Mouse (Mus musculus) ES-Bruce4 (cell line): ENCODE measurements around the gene 2410015M20Rik. TPM values are rescaled to one million over a fixed set of nuclear protein-coding genes. Genes with fewer than 3 reads are reported as not detected.

ENCODE experiments used
- H3K27ac ChIP-seq: 2 replicates; pipeline ENCODE4 v1.5.1; 2012; ENCODE audit warnings: low read length, inconsistent platforms; ENCODE audit not compliant: insufficient read depth
- H3K27me3 ChIP-seq: 2 replicates; pipeline ENCODE4 v1.6.1; 2012; ENCODE audit warnings: mild to moderate bottlenecking, low read length, inconsistent platforms; ENCODE audit not compliant: control insufficient read depth, poor library complexity, insufficient read depth, severe bottlenecking
- H3K36me3 ChIP-seq: 2 replicates; pipeline ENCODE4 v1.6.1; 2012; ENCODE audit warnings: inconsistent platforms, mild to moderate bottlenecking, low read length, moderate library complexity; ENCODE audit not compliant: control insufficient read depth, poor library complexity, insufficient read depth, severe bottlenecking
- H3K4me1 ChIP-seq: one replicate; pipeline ENCODE4 v1.8.1; 2011; ENCODE audit warnings: low read length; ENCODE audit not compliant: control insufficient read depth, insufficient read depth
- H3K4me3 ChIP-seq: 2 replicates; pipeline ENCODE4 v1.5.1; 2011; ENCODE audit warnings: low read depth, mild to moderate bottlenecking, low read length
- H3K9ac ChIP-seq: 2 replicates; pipeline ENCODE4 v1.6.1; 2012; ENCODE audit warnings: low read depth, mild to moderate bottlenecking, inconsistent platforms; ENCODE audit not compliant: poor library complexity, severe bottlenecking
- H3K9me3 ChIP-seq: replicated peaks from 2 replicates; pipeline ENCODE4 v1.6.1; 2012; ENCODE audit warnings: mild to moderate bottlenecking, low read length, inconsistent platforms; ENCODE audit not compliant: control insufficient read depth, poor library complexity, insufficient read depth, severe bottlenecking
- CTCF ChIP-seq: IDR thresholded peaks from one replicate; pipeline ENCODE4 v1.8.1; 2011; ENCODE audit warnings: low read depth, low read length
- EP300 ChIP-seq: IDR thresholded peaks from 2 replicates; pipeline ENCODE4 v1.6.1; 2011; ENCODE audit warnings: low read depth, low read length; ENCODE audit not compliant: insufficient read depth
- POLR2A ChIP-seq: IDR thresholded peaks from one replicate; pipeline ENCODE4 v1.8.1; 2011; ENCODE audit warnings: low read length; ENCODE audit not compliant: insufficient read depth
- polyA plus RNA-seq: library from polyadenylated mRNA; stranded (reverse); fragments of >200 nt; gene quantifications from 2 replicates; pipeline ENCODE4 v1.2.4, GENCODE M21; 2011; ENCODE audit warnings: low read depth; ENCODE audit not compliant: missing spikeins, insufficient read depth, insufficient read length

The 2410015M20Rik gene
- polyA plus RNA-seq, 1 experiment = 105 TPM

GRCm38 (mm10) chr17:56567370-56567769 lies 42.2 kb downstream of the 2410015M20Rik start:
- H3K27ac ChIP-seq = no peak overlapping the region
- H3K4me1 ChIP-seq = no peaks in the 10 kb centered on the region
- no peaks in the 10 kb centered on the region for H3K9me3 ChIP-seq
- TF ChIP-seq EP300 (no peak), CTCF (no peak), POLR2A (no peak)
- no peak overlapping the region for H3K4me3 ChIP-seq
- H3K27me3 ChIP-seq = no peaks in the 10 kb centered on the region
- H3K36me3 ChIP-seq = peaks cover 81% of the 10 kb centered on the region
- no peak overlapping the region for H3K9ac ChIP-seq

GRCm38 (mm10) chr17:56566918-56567317 lies 42.7 kb downstream of the 2410015M20Rik start:
- no peak for TF ChIP-seq CTCF
- TF ChIP-seq POLR2A = no peak
- TF ChIP-seq EP300 = no peak
- H3K4me3 ChIP-seq = no peak overlapping the region
- H3K9ac ChIP-seq = no peak overlapping the region

GRCm38 (mm10) chr17:56566293-56566692 lies 43.3 kb downstream of the 2410015M20Rik start:
- Histone ChIP-seq H3K9me3 (no peaks in the 10 kb centered on the region), H3K36me3 (peaks cover 85% of the 10 kb centered on the region), H3K27ac (no peak overlapping the region), H3K4me1 (no peaks in the 10 kb centered on the region), H3K27me3 (no peaks in the 10 kb centered on the region), H3K9ac (no peak overlapping the region), H3K4me3 (no peak overlapping the region)
- TF ChIP-seq EP300 = no peak
- no peak for TF ChIP-seq CTCF
- TF ChIP-seq POLR2A = no peak

More at GRCm38 (mm10) chr17:56566918-56567317, 42.7 kb downstream of the 2410015M20Rik start:
- Histone ChIP-seq H3K9me3 (no peaks in the 10 kb centered on the region), H3K27ac (no peak overlapping the region), H3K36me3 (peaks cover 81% of the 10 kb centered on the region), H3K4me1 (no peaks in the 10 kb centered on the region), H3K27me3 (no peaks in the 10 kb centered on the region)

- Histone ChIP-seq H3K4me3 (no peak overlapping the region), H3K27ac (no peak overlapping the region), H3K4me1 (no peaks in the 10 kb centered on the region), H3K36me3 (peaks cover 55% of the 10 kb centered on the region), H3K27me3 (no peaks in the 10 kb centered on the region), H3K9me3 (no peaks in the 10 kb centered on the region), H3K9ac (no peak overlapping the region)
- TF ChIP-seq CTCF (no peak), EP300 (no peak), POLR2A (no peak)
Measured at GRCm38 (mm10) chr17:56561866-56562265, 47.7 kb downstream of the 2410015M20Rik start.

- no peaks in the 10 kb centered on the region for H3K27me3 ChIP-seq
- no peaks in the 10 kb centered on the region for H3K4me1 ChIP-seq
- no peak for TF ChIP-seq EP300
- TF ChIP-seq CTCF = no peak
- no peak for TF ChIP-seq POLR2A
- H3K27ac ChIP-seq = no peak overlapping the region
- no peaks in the 10 kb centered on the region for H3K9me3 ChIP-seq
- peaks cover 40% of the 10 kb centered on the region for H3K36me3 ChIP-seq
- H3K9ac ChIP-seq = no peak overlapping the region
- H3K4me3 ChIP-seq = no peak overlapping the region
Measured at GRCm38 (mm10) chr17:56560131-56560530, 49.4 kb downstream of the 2410015M20Rik start.

- no peaks in the 10 kb centered on the region for H3K4me1 ChIP-seq
- H3K27me3 ChIP-seq = no peaks in the 10 kb centered on the region
- TF ChIP-seq CTCF = no peak
- no peak for TF ChIP-seq POLR2A
- no peak for TF ChIP-seq EP300
- no peak overlapping the region for H3K9ac ChIP-seq
- H3K27ac ChIP-seq = no peak overlapping the region
- no peak overlapping the region for H3K4me3 ChIP-seq
- no peaks in the 10 kb centered on the region for H3K9me3 ChIP-seq
- H3K36me3 ChIP-seq = peaks cover 32% of the 10 kb centered on the region
Measured at GRCm38 (mm10) chr17:56559386-56559785, 50.2 kb downstream of the 2410015M20Rik start.
